Mouse (Mus musculus): ENCODE data around the gene Rbfox2.

- TF ChIP-seq CTCF (IDR thresholded peaks at IDR 0.05; ENCODE audit: extremely low read depth, insufficient read depth, insufficient read length, insufficient replicate concordance) (peak; percentile 11; the same call in 1 of the 2 replicates), POLR2A (IDR thresholded peaks at IDR 0.05; ENCODE audit: low read depth, low read length) (no peak)
Measured at GRCm38 (mm10) chr15:77225274-77225673, 81.5 kb downstream of the Rbfox2 start.
